Mouse (Mus musculus) intestine, postnatal 0 days (tissue): ENCODE results near the gene Trmt10c. TPM values are rescaled to one million over a fixed set of nuclear protein-coding genes. Genes with fewer than 3 reads are reported as not detected.
"Not testable (repeated sequence)": the region's sequence is repeated elsewhere in the genome, so short reads cannot be mapped to it uniquely, and the experiment has no call there.

Experiments
- ATAC-seq: fragments of 200-750 bp; cut with Nextera tagmentation; 2 replicates; pipeline ENCODE4 v1.8.0; 2017; ENCODE audit warnings: mild to moderate bottlenecking, moderate TSS enrichment, moderate library complexity
- H3K27ac ChIP-seq: fragments of 300-500 bp; sonication (generic); 2 replicates; pipeline ENCODE4 v1.5.1; 2014; ENCODE audit warnings: mild to moderate bottlenecking, low read depth, low read length, moderate library complexity
- H3K27me3 ChIP-seq: fragments of 300-500 bp; sonication (generic); replicated peaks from 2 replicates; pipeline ENCODE4 v1.6.1; 2014; ENCODE audit warnings: low read length, mixed read lengths; ENCODE audit not compliant: control insufficient read depth, insufficient read depth
- H3K36me3 ChIP-seq: fragments of 300-500 bp; sonication (generic); 2 replicates; pipeline ENCODE4 v1.6.1; 2014; ENCODE audit warnings: mild to moderate bottlenecking, moderate library complexity; ENCODE audit not compliant: control insufficient read depth, insufficient read depth
- H3K4me1 ChIP-seq: fragments of 300-500 bp; sonication (generic); replicated peaks from 2 replicates; pipeline ENCODE4 v1.6.1; 2014; ENCODE audit warnings: antibody characterized with exemption, low read length, mixed read lengths; ENCODE audit not compliant: control insufficient read depth, insufficient read depth
- H3K4me2 ChIP-seq: fragments of 300-500 bp; sonication (generic); replicated peaks from 2 replicates; pipeline ENCODE4 v1.6.1; 2014; ENCODE audit warnings: low read depth, mild to moderate bottlenecking, moderate library complexity
- H3K4me3 ChIP-seq: fragments of 300-500 bp; sonication (generic); 2 replicates; pipeline ENCODE4 v1.5.1; 2014; ENCODE audit warnings: low read depth, low read length
- H3K9ac ChIP-seq: fragments of 300-500 bp; sonication (generic); 2 replicates; pipeline ENCODE4 v1.6.1; 2014; ENCODE audit warnings: mild to moderate bottlenecking, low read depth, low read length
- H3K9me3 ChIP-seq: fragments of 300-500 bp; sonication (generic); 2 replicates; pipeline ENCODE4 v1.6.1; 2016; ENCODE audit warnings: mixed run types; ENCODE audit not compliant: control insufficient read depth
- CTCF ChIP-seq: sonication (generic); IDR thresholded peaks from 2 replicates; pipeline ENCODE4 v1.5.1; 2016; ENCODE audit warnings: low read depth, mild to moderate bottlenecking, control low read depth, antibody characterized with exemption, moderate library complexity
- WGBS: fragments of 180-500 bp; shearing (Covaris S2); extraction: QIAGEN DNeasy Blood & Tissue Kit; methylation state at CpG from one replicate; pipeline ENCODE4 v1.1.7; 2014; 5-methylcytosine and 5-hydroxymethylcytosine counted together
- polyA plus RNA-seq: library from polyadenylated mRNA; unstranded; fragments of >200 nt; fragmentation: Nextera tagmentation; extraction: Ambion mirVana; gene quantifications from 2 replicates; pipeline ENCODE4 v1.2.1, GENCODE M21; 2015

Gene Trmt10c
- polyA plus RNA-seq, 1 experiment from 2014 or later, result 14.7 TPM

DNA sequence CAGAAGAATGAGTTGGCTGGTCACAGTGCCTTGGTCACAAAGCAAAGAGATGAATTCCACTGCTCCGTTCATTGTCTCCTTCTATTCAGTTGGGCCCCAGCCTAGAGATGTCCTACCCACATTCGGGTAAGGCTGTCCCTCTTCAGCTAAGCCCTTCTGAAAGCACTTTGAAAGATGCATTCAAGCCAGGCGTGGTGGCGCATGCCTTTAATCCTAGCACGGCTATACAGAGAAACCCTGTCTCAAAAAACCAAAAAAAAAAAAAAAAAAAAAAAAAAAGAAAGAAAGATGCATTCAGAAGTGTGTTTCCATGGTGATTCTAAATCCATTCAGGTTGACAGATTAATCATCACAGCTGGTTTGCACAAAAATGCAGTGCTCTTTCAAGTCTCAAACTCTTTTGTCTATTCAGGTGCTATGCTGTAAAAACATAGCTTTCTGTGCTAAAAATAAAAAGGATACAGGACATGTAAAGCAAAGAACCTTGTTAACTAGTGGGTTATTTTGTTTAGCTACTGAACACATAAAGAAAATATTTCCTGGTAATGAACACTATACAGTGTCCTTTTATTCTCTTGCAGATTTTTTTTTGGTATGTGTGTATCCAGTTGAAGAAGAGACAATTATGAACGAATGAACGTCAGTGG is 19.4 kb upstream of the Trmt10c start:
- Histone ChIP-seq H3K9ac (no peak overlapping the region), H3K4me2 (no peak overlapping the region), H3K9me3 (no peaks in the 10 kb centered on the region), H3K4me3 (no peak overlapping the region), H3K36me3 (no peaks in the 10 kb centered on the region), H3K27me3 (no peaks in the 10 kb centered on the region), H3K4me1 (no peaks in the 10 kb centered on the region), H3K27ac (no peak overlapping the region)
- 76% methylated on average over 7 of the region's 7 CpGs for WGBS
- ATAC-seq, result no peak
- TF ChIP-seq CTCF, result no peak

- H3K4me2 ChIP-seq, result no peak overlapping the region
- no peaks in the 10 kb centered on the region for H3K9me3 ChIP-seq
- H3K27ac ChIP-seq, result no peak overlapping the region
- TF ChIP-seq CTCF, result no peak
- H3K36me3 ChIP-seq, result no peaks in the 10 kb centered on the region
- no peak for ATAC-seq
- 81% methylated on average over 3 of the region's 3 CpGs for WGBS
- no peak overlapping the region for H3K9ac ChIP-seq
- no peak overlapping the region for H3K4me3 ChIP-seq
- no peaks in the 10 kb centered on the region for H3K27me3 ChIP-seq
- no peaks in the 10 kb centered on the region for H3K4me1 ChIP-seq
Observed at GRCm38 (mm10) chr16:56055911-56056310, 18.3 kb upstream of the Trmt10c start.

DNA sequence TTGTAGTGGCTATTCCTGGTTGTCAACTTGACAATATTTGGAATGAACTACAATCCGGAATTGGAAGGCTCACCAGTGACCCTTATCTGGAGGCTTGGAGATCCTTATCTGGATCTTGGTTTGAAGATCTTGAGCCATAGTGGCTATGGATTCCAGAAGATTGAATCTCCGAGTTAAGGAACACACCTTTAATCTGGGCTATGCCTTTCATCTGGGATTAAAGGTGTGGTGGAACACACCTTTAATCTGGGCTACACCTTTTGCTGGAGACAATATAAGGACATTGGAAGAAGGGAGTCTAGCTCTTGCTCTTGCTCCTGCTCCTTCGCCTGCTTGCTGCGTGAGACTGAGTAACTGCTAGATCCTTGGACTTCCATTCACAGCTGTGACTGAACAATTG is 10.4 kb upstream of the Trmt10c start, which contains the start of gene Senp7:
Senp7 (plus strand) TSS at position 301 of the 400 bp plus-strand sequence.
- no CpG with 5 or more reads among the region's 4 CpGs for WGBS

DNA sequence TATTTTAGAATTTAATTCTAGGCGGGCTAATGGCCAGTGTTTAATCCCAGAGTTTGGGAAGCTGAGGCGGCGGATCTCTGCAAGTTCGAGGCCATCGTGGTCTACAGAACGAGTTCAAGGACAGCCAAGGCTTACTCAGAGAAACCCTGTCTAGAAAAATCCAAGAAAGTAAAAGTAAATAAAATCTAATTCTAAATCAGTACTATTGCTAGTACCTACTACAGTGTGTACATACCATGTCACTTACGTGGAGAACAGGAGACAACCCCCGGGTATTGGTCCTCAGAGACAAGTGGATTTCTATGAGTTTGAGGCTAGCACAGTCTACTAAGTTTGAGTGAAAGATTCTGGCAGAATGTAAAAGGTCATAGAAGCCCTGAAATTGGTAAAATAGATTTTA is 471 bp upstream of the Trmt10c start:
- WGBS, result 24% methylated on average over 8 of the region's 8 CpGs
- no peak for TF ChIP-seq CTCF
- H3K27ac ChIP-seq, result peak overlapping the region; percentile 90
- no peaks in the 10 kb centered on the region for H3K27me3 ChIP-seq
- peak overlapping the region; percentile 71 for H3K4me3 ChIP-seq
- no peak; the same call in 1 of the 2 replicates for ATAC-seq
- peaks cover 12% of the 10 kb centered on the region for H3K36me3 ChIP-seq
- 0 out of 2 replicates have a peak, but pooled peaks cover 4% of the 10 kb centered on the region for H3K4me1 ChIP-seq
- peak overlapping the region; percentile 80 for H3K9ac ChIP-seq
- peak overlapping the region; percentile 67 for H3K4me2 ChIP-seq
- H3K9me3 ChIP-seq, result no peaks in the 10 kb centered on the region

More for the DNA sequence above, 10.4 kb upstream of the Trmt10c start, which contains the start of gene Senp7:
- not testable (repeated sequence) for H3K27ac ChIP-seq, H3K4me1 ChIP-seq, H3K4me3 ChIP-seq, H3K4me2 ChIP-seq, H3K9me3 ChIP-seq, H3K36me3 ChIP-seq, ATAC-seq, H3K27me3 ChIP-seq, H3K9ac ChIP-seq

DNA sequence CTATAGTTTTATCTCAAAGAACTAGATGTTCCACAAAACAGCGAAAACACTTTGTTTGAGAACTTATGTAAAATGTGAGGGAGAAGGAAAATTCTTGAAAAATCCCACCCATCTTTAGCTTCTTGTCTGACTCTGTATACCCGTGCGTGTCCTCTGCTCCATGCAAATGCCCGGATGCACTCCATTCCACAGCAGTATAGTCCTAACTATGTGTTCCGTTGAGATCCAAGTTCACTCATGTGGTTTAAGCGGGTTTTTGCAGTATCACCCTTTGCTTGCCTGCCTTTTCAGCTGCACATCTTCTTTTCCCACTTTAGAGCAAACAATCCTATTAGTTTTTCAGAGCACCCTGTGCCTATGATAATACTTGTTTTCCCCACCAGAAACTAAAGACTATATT is 1.1 kb downstream of the Trmt10c start:
- Histone ChIP-seq H3K4me2 (peak overlapping the region; percentile 67), H3K27me3 (no peaks in the 10 kb centered on the region), H3K4me3 (peak overlapping the region; percentile 71), H3K36me3 (peaks cover 14% of the 10 kb centered on the region), H3K9ac (peak overlapping the region; percentile 80), H3K27ac (no peak overlapping the region), H3K4me1 (0 out of 2 replicates have a peak, but pooled peaks cover 4% of the 10 kb centered on the region), H3K9me3 (no peaks in the 10 kb centered on the region)
- TF ChIP-seq CTCF, result no peak
- 29% methylated on average over 6 of the region's 6 CpGs for WGBS
- ATAC-seq, result no peak

GRCm38 (mm10) chr16:56034566-56034965 is 3.1 kb downstream of the Trmt10c start:
- WGBS, result 93% methylated on average over 6 of the region's 6 CpGs
- no peak overlapping the region for H3K27ac ChIP-seq
- no peak overlapping the region for H3K9ac ChIP-seq
- no peaks in the 10 kb centered on the region for H3K27me3 ChIP-seq
- peaks cover 14% of the 10 kb centered on the region for H3K36me3 ChIP-seq
- no peak for ATAC-seq
- no peak overlapping the region for H3K4me2 ChIP-seq
- no peak for TF ChIP-seq CTCF
- H3K4me3 ChIP-seq, result no peak overlapping the region
- 0 out of 2 replicates have a peak, but pooled peaks cover 4% of the 10 kb centered on the region for H3K4me1 ChIP-seq
- no peaks in the 10 kb centered on the region for H3K9me3 ChIP-seq
